In genomic region chr19:10605293-10605900, GRCm38 (mm10) we compare ENCODE assay signal across 8 mouse cellular contexts. TPM values are rescaled to one million over a fixed set of nuclear protein-coding genes. Genes with fewer than 3 reads are reported as not detected.
DNase-seq lines count a peak whose midpoint lies in the region; ATAC-seq lines count a peak whose summit lies in the region.

Ddb1 (plus strand) TSS chr19:10605327.
Tkfc (minus strand) TSS chr19:10605654.

- H3K36me3 ChIP-seq in hindbrain, embryonic 16.5 days (ENCODE audit: control insufficient read depth, insufficient read depth, low read length), result peaks cover 21% of the 10 kb centered on the region
- H3K36me3 ChIP-seq in macrophage (ENCODE audit: inconsistent target), result peaks cover 27% of the 10 kb centered on the region

- peak within 1 kb of the TSS; percentile 85 for H3K4me2 ChIP-seq in hindbrain, embryonic 16.5 days (ENCODE audit: low read length)

- peaks cover 26% of the 10 kb centered on the region for H3K4me1 ChIP-seq in hindbrain, embryonic 16.5 days (ENCODE audit: control insufficient read depth, insufficient read depth, low read depth, low read length)

- no peaks in the 10 kb centered on the region for H3K9me3 ChIP-seq in hindbrain, embryonic 16.5 days (ENCODE audit: control insufficient read depth, low read length)

- peaks cover 45% of the 10 kb centered on the region for H3K79me2 ChIP-seq in macrophage (ENCODE audit: inconsistent target)

- H3K27ac ChIP-seq in hindbrain, embryonic 16.5 days (ENCODE audit: low read depth, low read length), result peak within 1 kb of the TSS; percentile 92
- H3K27ac ChIP-seq in macrophage, result peak within 1 kb of the TSS; percentile 66

- under 1% methylated on average over 47 of the region's 49 CpGs for WGBS in hindbrain, embryonic 16.5 days
- WGBS in macrophage (ENCODE audit: missing documents), result under 1% methylated on average over 49 of the region's 49 CpGs

- H3K9ac ChIP-seq in hindbrain, embryonic 16.5 days (ENCODE audit: low read depth, low read length), result peak within 1 kb of the TSS; percentile 86

- DNase-seq in T-cell, adult 2 months (ENCODE audit: low spot score), result peak; percentile 98
- peak; percentile 100 for DNase-seq in cerebellum, postnatal 36 days
- DNase-seq in gastrocnemius, adult 18-20 months (ENCODE audit: low spot score), result peak; percentile 99
- DNase-seq in left cerebral cortex, adult 18-20 months (ENCODE audit: low spot score in 2 of 2), result peak; percentile 99
- peak; percentile 99 for DNase-seq in right cerebral cortex, adult 18-20 months
- peak; percentile 95 for DNase-seq in urinary bladder, postnatal 10 days (ENCODE audit: low spot score)

- H3K4me3 ChIP-seq in hindbrain, embryonic 16.5 days (ENCODE audit: low read length), result peak within 1 kb of the TSS; percentile 72
- peak within 1 kb of the TSS; percentile 88 for H3K4me3 ChIP-seq in macrophage (ENCODE audit: inconsistent target)

- peak; percentile 98 for ATAC-seq in hindbrain, embryonic 16.5 days

- H3K27me3 ChIP-seq in hindbrain, embryonic 16.5 days (replicated peaks; ENCODE audit: control insufficient read depth, insufficient read depth, low read length), result no peaks in the 10 kb centered on the region

RNA-seq across cellular contexts. Expression of gene Ddb1, which starts in this region (rescaled TPM):
- total RNA-seq in gastrocnemius, adult 18-20 months (2021), result 100 to 1,000 TPM; 127 to 132 TPM
- 203 and 237 TPM in 2 replicates for polyA plus RNA-seq in hindbrain, embryonic 16.5 days (2015; fragmentation: Nextera tagmentation; extraction: Ambion mirVana)
- 100 to 1,000 TPM; 193 to 195 TPM for total RNA-seq in left cerebral cortex, adult 18-20 months (2021)
- 100 to 1,000 TPM; 111 to 381 (median 212) TPM for total RNA-seq in macrophage (2018; cell fraction: chromatin; rRNA removed)
- 100 to 1,000 TPM in 12 of 26 experiments, 10 to 100 TPM in 14; 50.7 to 142 (median 90.8) TPM for total RNA-seq in macrophage (2018; cell fraction: cytosol; rRNA removed)
- 100 to 1,000 TPM in 16 of 26 experiments, 10 to 100 TPM in 10; 64.1 to 207 (median 106) TPM for total RNA-seq in macrophage (2018; cell fraction: nucleus; rRNA removed)
- polyA plus RNA-seq in macrophage (2018), result 113 to 146 TPM (median 129 TPM) in 3 replicates

RNA-seq across cellular contexts. Expression of gene Tkfc, which starts in this region (rescaled TPM):
- total RNA-seq in gastrocnemius, adult 18-20 months (2021), result 1 to 10 TPM; 3.2 to 4.6 TPM
- polyA plus RNA-seq in hindbrain, embryonic 16.5 days (2015; fragmentation: Nextera tagmentation; extraction: Ambion mirVana), result 24.4 and 26.3 TPM in 2 replicates
- total RNA-seq in left cerebral cortex, adult 18-20 months (2021), result 10 to 100 TPM; 15.6 to 17.1 TPM
- total RNA-seq in macrophage (2018; cell fraction: chromatin; rRNA removed), result 1 to 10 TPM; 1.0 to 9.7 (median 4.6) TPM
- 10 to 100 TPM in 1 of 26 experiments, 1 to 10 TPM in 25; 5.2 to 12.4 (median 7.2) TPM for total RNA-seq in macrophage (2018; cell fraction: cytosol; rRNA removed)
- 10 to 100 TPM in 1 of 26 experiments, 1 to 10 TPM in 25; 3.4 to 11.3 (median 5.2) TPM for total RNA-seq in macrophage (2018; cell fraction: nucleus; rRNA removed)
- 5.9 to 8.3 TPM (median 7.5 TPM) in 3 replicates for polyA plus RNA-seq in macrophage (2018)

Comparison
In these comparisons a context has a peak if more than half of its experiments do, and no peak if none do; other contexts are left out.
1. Peak in every context shown above with its lines: DNase-seq, ATAC-seq, H3K4me3 ChIP-seq and H3K27ac ChIP-seq.